Mouse (Mus musculus): ENCODE measurements around the gene Ubqln1.

GRCm38 (mm10) chr13:58232611-58233010 is 17.2 kb upstream of the Ubqln1 start:
- TF ChIP-seq CTCF (IDR thresholded peaks at IDR 0.05; ENCODE audit: extremely low read depth, insufficient read length, insufficient replicate concordance, low read depth, low read length) (peak; percentile 70), POLR2A (IDR thresholded peaks at IDR 0.05; ENCODE audit: low read depth, low read length) (no peak)
